Mouse (Mus musculus) heart, embryonic 12.5 days (tissue): Measurements from ENCODE around the gene Slc27a3. TPM values are rescaled to one million over a fixed set of nuclear protein-coding genes. Genes with fewer than 3 reads are reported as not detected.
A peak's percentile ranks its signal among the peaks of the same experiment; 100 is the strongest.

Experiments
- ATAC-seq: fragments of 200-750 bp; cut with Nextera tagmentation; 2 replicates; pipeline ENCODE4 v1.8.0; 2017; ENCODE audit warnings: moderate TSS enrichment, moderate library complexity; ENCODE audit not compliant: insufficient number of reproducible peaks, low FRiP score
- H3K27ac ChIP-seq: fragments of 300-500 bp; sonication (generic); 2 replicates; pipeline ENCODE4 v1.5.1; 2016; ENCODE audit warnings: mild to moderate bottlenecking, moderate library complexity; ENCODE audit not compliant: poor library complexity, severe bottlenecking
- H3K27me3 ChIP-seq: fragments of 300-500 bp; sonication (generic); replicated peaks from 2 replicates; pipeline ENCODE4 v1.6.1; 2016; ENCODE audit warnings: mild to moderate bottlenecking, moderate library complexity
- H3K36me3 ChIP-seq: fragments of 300-500 bp; sonication (generic); 2 replicates; pipeline ENCODE4 v1.6.1; 2016; ENCODE audit warnings: mild to moderate bottlenecking, moderate library complexity
- H3K4me1 ChIP-seq: fragments of 300-500 bp; sonication (generic); replicated peaks from 2 replicates; pipeline ENCODE4 v1.6.1; 2016; ENCODE audit warnings: mild to moderate bottlenecking
- H3K4me2 ChIP-seq: fragments of 300-500 bp; sonication (generic); 2 replicates; pipeline ENCODE4 v1.6.1; 2016; ENCODE audit warnings: mild to moderate bottlenecking, moderate library complexity
- H3K4me3 ChIP-seq: fragments of 300-500 bp; sonication (generic); 2 replicates; pipeline ENCODE4 v1.5.1; 2016; ENCODE audit warnings: mild to moderate bottlenecking
- H3K9ac ChIP-seq: fragments of 300-500 bp; sonication (generic); 2 replicates; pipeline ENCODE4 v1.6.1; 2016; ENCODE audit warnings: mild to moderate bottlenecking, moderate library complexity
- H3K9me3 ChIP-seq: fragments of 300-500 bp; sonication (generic); replicated peaks from 2 replicates; pipeline ENCODE4 v1.6.1; 2016; ENCODE audit warnings: mild to moderate bottlenecking, moderate library complexity
- WGBS: fragments of 180-500 bp; shearing (Covaris S2); methylation state at CpG from one replicate; pipeline ENCODE4 v1.1.7; 2016; 5-methylcytosine and 5-hydroxymethylcytosine counted together
- polyA plus RNA-seq: library from polyadenylated mRNA; unstranded; fragments of >200 nt; fragmentation: Nextera tagmentation; extraction: Ambion mirVana; gene quantifications from 2 replicates; pipeline ENCODE4 v1.2.1, GENCODE M21; 2016

Gene Slc27a3
- polyA plus RNA-seq, 1 experiment from 2014 or later: 9.9 TPM

- no peak overlapping the region for H3K27ac ChIP-seq
- no peak; the same call in 1 of the 2 replicates for ATAC-seq
- no peak overlapping the region for H3K9ac ChIP-seq
- H3K4me1 ChIP-seq: peaks cover 8% of the 10 kb centered on the region
- H3K27me3 ChIP-seq: no peaks in the 10 kb centered on the region
- H3K9me3 ChIP-seq: no peaks in the 10 kb centered on the region
- 77% methylated on average over 4 of the region's 4 CpGs for WGBS
- H3K4me3 ChIP-seq: no peak overlapping the region
- H3K36me3 ChIP-seq: no peaks in the 10 kb centered on the region
- H3K4me2 ChIP-seq: no peak overlapping the region
Observed at GRCm38 (mm10) chr3:90374368-90374767, 15.4 kb downstream of the Slc27a3 start.

DNA sequence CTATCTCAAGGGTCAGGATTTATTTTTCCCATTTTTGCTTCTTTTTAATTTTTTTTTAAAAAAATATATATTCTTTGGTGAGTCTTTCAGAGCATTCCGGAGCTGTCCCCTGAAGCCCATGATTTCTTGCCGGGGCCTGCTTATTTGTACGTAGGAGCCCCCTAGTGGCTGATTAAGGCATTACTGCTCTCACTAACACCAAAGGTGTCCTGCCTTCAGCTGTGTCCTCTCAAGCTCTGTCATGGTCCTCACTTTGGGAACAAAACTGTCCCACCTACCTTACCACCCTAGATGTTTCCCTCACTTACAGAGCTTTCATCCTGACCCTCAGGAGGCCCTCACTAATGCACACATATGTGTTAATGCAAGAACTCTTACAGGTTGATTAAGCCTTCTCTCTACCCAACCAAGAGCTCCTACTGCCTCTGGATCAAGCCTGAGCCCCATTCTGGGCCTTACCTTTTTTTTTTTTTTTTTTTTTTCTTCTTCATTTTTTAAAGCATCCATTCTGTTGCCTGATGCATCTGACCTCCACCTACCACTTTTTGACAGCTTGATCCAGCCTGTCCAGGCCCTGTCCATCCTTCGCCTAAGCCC, 16.2 kb downstream of the Slc27a3 start:
- Histone ChIP-seq H3K4me1 (peaks cover 8% of the 10 kb centered on the region), H3K27me3 (no peaks in the 10 kb centered on the region), H3K4me3 (no peak overlapping the region), H3K27ac (no peak overlapping the region), H3K9me3 (no peaks in the 10 kb centered on the region), H3K36me3 (no peaks in the 10 kb centered on the region), H3K9ac (no peak overlapping the region), H3K4me2 (no peak overlapping the region)
- ATAC-seq: peak; percentile 63; the same call in 1 of the 2 replicates
- WGBS: 30% methylated on average over 4 of the region's 4 CpGs

GRCm38 (mm10) chr3:90372817-90373216, 16.9 kb downstream of the Slc27a3 start:
- Histone ChIP-seq H3K36me3 (no peaks in the 10 kb centered on the region), H3K4me2 (no peak overlapping the region), H3K4me1 (peaks cover 8% of the 10 kb centered on the region), H3K27ac (no peak overlapping the region), H3K4me3 (no peak overlapping the region), H3K9me3 (no peaks in the 10 kb centered on the region), H3K27me3 (no peaks in the 10 kb centered on the region), H3K9ac (no peak overlapping the region)
- 51% methylated on average over 5 of the region's 5 CpGs for WGBS
- no peak for ATAC-seq

GRCm38 (mm10) chr3:90371857-90372256, 17.9 kb downstream of the Slc27a3 start:
- no peak for ATAC-seq
- Histone ChIP-seq H3K4me3 (no peak overlapping the region), H3K27me3 (no peaks in the 10 kb centered on the region), H3K4me2 (no peak overlapping the region), H3K4me1 (peaks cover 8% of the 10 kb centered on the region), H3K36me3 (no peaks in the 10 kb centered on the region), H3K27ac (no peak overlapping the region), H3K9ac (no peak overlapping the region), H3K9me3 (no peaks in the 10 kb centered on the region)
- 62% methylated on average over 7 of the region's 7 CpGs for WGBS

GRCm38 (mm10) chr3:90369041-90369440, 20.7 kb downstream of the Slc27a3 start:
- Histone ChIP-seq H3K9ac (no peak overlapping the region), H3K4me2 (no peak overlapping the region), H3K9me3 (no peaks in the 10 kb centered on the region), H3K4me1 (no peaks in the 10 kb centered on the region), H3K27ac (no peak overlapping the region), H3K4me3 (no peak overlapping the region), H3K27me3 (no peaks in the 10 kb centered on the region), H3K36me3 (0 out of 2 replicates have a peak, but pooled peaks cover 3% of the 10 kb centered on the region)
- 46% methylated on average over 2 of the region's 2 CpGs for WGBS
- no peak for ATAC-seq

GRCm38 (mm10) chr3:90367001-90367632, 22.6 kb downstream of the Slc27a3 start:
- peaks cover 14% of the 10 kb centered on the region for H3K36me3 ChIP-seq
- ATAC-seq: no peak
- no peak overlapping the region for H3K4me3 ChIP-seq
- no peak overlapping the region for H3K4me2 ChIP-seq
- H3K27ac ChIP-seq: no peak overlapping the region
- no peak overlapping the region for H3K9ac ChIP-seq
- H3K9me3 ChIP-seq: no peaks in the 10 kb centered on the region
- no peaks in the 10 kb centered on the region for H3K27me3 ChIP-seq
- WGBS: 79% methylated on average over 5 of the region's 5 CpGs
- H3K4me1 ChIP-seq: no peaks in the 10 kb centered on the region

DNA sequence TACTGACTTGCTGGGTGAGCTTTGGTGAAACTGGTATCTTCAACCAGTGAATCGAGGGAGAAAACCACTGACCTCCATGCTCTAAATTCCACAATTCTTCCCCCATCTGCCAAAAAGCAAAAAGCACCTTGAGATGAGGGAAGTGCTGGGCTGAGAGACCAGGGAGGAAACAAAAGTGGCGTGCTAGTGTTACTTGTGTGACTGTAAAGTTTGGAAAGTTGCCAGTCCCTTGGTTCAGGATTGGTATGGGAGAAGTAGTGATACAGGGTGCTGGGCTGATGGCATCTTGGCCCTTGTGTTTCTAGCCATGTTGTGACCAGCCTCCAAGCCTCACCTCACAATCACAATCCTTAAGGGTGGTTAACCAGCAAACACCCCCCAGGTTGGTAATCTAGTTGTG, 27.4 kb downstream of the Slc27a3 start:
- WGBS: 79% methylated on average over 2 of the region's 2 CpGs
- Histone ChIP-seq H3K9me3 (no peaks in the 10 kb centered on the region), H3K36me3 (peaks cover 46% of the 10 kb centered on the region), H3K4me2 (no peak overlapping the region), H3K27me3 (no peaks in the 10 kb centered on the region), H3K27ac (no peak overlapping the region), H3K4me1 (0 out of 2 replicates have a peak, but pooled peaks cover 4% of the 10 kb centered on the region), H3K9ac (no peak overlapping the region), H3K4me3 (no peak overlapping the region)
- no peak for ATAC-seq

DNA sequence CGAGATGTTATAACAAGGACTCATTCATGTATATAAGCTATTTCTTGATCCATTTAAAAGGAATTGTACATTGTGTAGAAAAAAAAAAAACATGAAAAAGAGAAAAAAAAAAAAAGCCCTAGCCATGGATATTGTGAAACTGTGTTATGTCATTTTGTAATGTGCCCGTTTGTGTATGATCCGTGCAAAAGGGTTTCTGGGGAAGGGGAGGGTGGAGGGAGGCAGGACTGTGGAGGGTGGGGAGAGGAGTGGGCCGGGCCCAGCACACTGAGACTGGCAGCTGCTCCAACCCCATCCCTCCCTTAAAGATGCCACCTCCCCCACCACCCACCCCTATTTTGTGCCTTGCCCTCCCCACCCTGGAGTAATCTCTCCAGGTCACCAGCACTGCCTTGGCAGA, 28.3 kb downstream of the Slc27a3 start:
- 0 out of 2 replicates have a peak, but pooled peaks cover 4% of the 10 kb centered on the region for H3K4me1 ChIP-seq
- H3K4me3 ChIP-seq: no peak overlapping the region
- no peaks in the 10 kb centered on the region for H3K9me3 ChIP-seq
- H3K36me3 ChIP-seq: peaks cover 55% of the 10 kb centered on the region
- no peak for ATAC-seq
- H3K27me3 ChIP-seq: no peaks in the 10 kb centered on the region
- H3K27ac ChIP-seq: no peak overlapping the region
- H3K4me2 ChIP-seq: no peak overlapping the region
- 94% methylated on average over 4 of the region's 4 CpGs for WGBS
- no peak overlapping the region for H3K9ac ChIP-seq

GRCm38 (mm10) chr3:90359230-90359629, 30.5 kb downstream of the Slc27a3 start:
- H3K36me3 ChIP-seq: peaks cover 73% of the 10 kb centered on the region
- no peak overlapping the region for H3K4me3 ChIP-seq
- H3K9me3 ChIP-seq: no peaks in the 10 kb centered on the region
- H3K4me1 ChIP-seq: 0 out of 2 replicates have a peak, but pooled peaks cover 4% of the 10 kb centered on the region
- H3K9ac ChIP-seq: no peak overlapping the region
- H3K27me3 ChIP-seq: no peaks in the 10 kb centered on the region
- no peak for ATAC-seq
- no peak overlapping the region for H3K27ac ChIP-seq
- no peak overlapping the region for H3K4me2 ChIP-seq
- 82% methylated on average over 1 of the region's 1 CpGs for WGBS

GRCm38 (mm10) chr3:90357959-90358358, 31.8 kb downstream of the Slc27a3 start:
- no peak overlapping the region for H3K4me3 ChIP-seq
- H3K27me3 ChIP-seq: no peaks in the 10 kb centered on the region
- H3K4me2 ChIP-seq: no peak overlapping the region
- no peak overlapping the region for H3K27ac ChIP-seq
- ATAC-seq: no peak
- H3K9me3 ChIP-seq: no peaks in the 10 kb centered on the region
- H3K9ac ChIP-seq: no peak overlapping the region
- 0 out of 2 replicates have a peak, but pooled peaks cover 4% of the 10 kb centered on the region for H3K4me1 ChIP-seq
- 78% methylated on average over 7 of the region's 7 CpGs for WGBS
- H3K36me3 ChIP-seq: peaks cover 79% of the 10 kb centered on the region

DNA sequence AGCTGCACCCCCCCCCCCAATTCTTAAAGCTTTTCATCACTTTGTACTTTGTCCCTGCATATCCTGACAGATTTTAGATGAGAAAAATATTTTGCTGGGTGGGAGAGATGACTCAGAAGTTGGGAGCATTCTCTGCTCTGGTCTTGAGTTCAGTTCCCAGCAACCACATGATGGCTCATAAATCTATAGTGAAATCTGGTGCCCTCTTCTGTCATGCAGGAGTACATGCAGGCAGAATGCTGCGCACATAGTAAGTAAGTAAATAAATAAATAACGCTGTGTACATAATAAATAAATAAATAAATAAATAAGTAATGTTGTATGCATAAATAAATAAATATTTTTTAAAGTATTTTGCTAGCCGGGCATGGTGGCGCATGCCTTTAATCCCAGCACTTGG, 41.9 kb downstream of the Slc27a3 start:
- ATAC-seq: no peak
- Histone ChIP-seq H3K9me3 (no peaks in the 10 kb centered on the region), H3K4me3 (no peak overlapping the region), H3K36me3 (peaks cover 62% of the 10 kb centered on the region), H3K4me1 (no peaks in the 10 kb centered on the region), H3K27ac (no peak overlapping the region), H3K9ac (no peak overlapping the region), H3K27me3 (no peaks in the 10 kb centered on the region), H3K4me2 (no peak overlapping the region)
- 93% methylated on average over 4 of the region's 4 CpGs for WGBS
